Mouse (Mus musculus) embryonic fibroblast, embryonic 13.5 days (primary cell): ENCODE measurements at regions not wholly inside any gene's neighbourhood (a gene's known extent, or its start where the extent isn't known, plus 50 kb on each side); places are given as distances from the start of the nearest gene placed in this dataset.

Experiments used
- CTCF ChIP-seq: IDR thresholded peaks from 2 replicates; pipeline ENCODE4 v1.5.1; 2011; ENCODE audit warnings: mild to moderate bottlenecking, control low read depth, low read length, moderate library complexity, borderline replicate concordance; ENCODE audit not compliant: insufficient read depth
- POLR2A ChIP-seq: IDR thresholded peaks from 2 replicates; pipeline ENCODE4 v1.6.1; 2011; ENCODE audit warnings: low read depth, mild to moderate bottlenecking, control low read depth, low read length, moderate library complexity

- TF ChIP-seq CTCF (no peak), POLR2A (no peak)
These were observed 361.7 kb upstream of the Negr1 start for GRCm38 (mm10) chr3:156199749-156200467.
